Mouse (Mus musculus): ENCODE data around the gene Apobec1. TPM values are rescaled to one million over a fixed set of nuclear protein-coding genes. Genes with fewer than 3 reads are reported as not detected.
"Not testable (repeated sequence)": the region's sequence is repeated elsewhere in the genome, so short reads cannot be mapped to it uniquely, and the experiment has no call there.

Gene Apobec1
- polyA plus RNA-seq, 1 experiment from 2014 or later: 1.8 TPM

DNA sequence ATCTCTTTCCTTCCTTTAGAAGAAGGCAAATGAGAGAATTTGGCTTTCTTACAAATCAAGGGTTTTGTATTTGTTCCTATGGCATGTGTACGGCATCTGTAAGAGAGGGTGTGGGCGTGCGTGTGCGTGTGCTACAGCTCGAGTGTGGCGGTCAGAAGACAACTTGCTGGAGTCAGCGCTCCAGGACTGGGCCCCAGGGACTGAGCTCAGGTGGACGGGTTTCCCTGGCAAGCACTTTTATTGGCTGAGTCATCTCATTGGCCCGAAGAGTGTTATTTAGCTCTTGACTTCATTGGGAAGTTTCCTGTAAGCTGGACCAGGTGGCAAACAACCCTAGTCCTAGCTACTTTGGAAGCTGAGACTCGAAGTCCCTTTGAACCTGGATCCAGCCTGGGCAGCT lies 56.3 kb downstream of the Apobec1 start:
- H3K4me1 ChIP-seq: no peaks in the 10 kb centered on the region
- H3K36me3 ChIP-seq: no peaks in the 10 kb centered on the region
- no peaks in the 10 kb centered on the region for H3K27me3 ChIP-seq
- H3K27ac ChIP-seq: no peak overlapping the region
- H3K4me2 ChIP-seq (replicated peaks): no peak overlapping the region
- no peak overlapping the region for H3K4me3 ChIP-seq
- no peak for ATAC-seq (ENCODE audit: low FRiP score)
- H3K9me3 ChIP-seq (replicated peaks): no peaks in the 10 kb centered on the region
- 79% methylated on average over 10 of the region's 10 CpGs for WGBS
- H3K9ac ChIP-seq: no peak overlapping the region

DNA sequence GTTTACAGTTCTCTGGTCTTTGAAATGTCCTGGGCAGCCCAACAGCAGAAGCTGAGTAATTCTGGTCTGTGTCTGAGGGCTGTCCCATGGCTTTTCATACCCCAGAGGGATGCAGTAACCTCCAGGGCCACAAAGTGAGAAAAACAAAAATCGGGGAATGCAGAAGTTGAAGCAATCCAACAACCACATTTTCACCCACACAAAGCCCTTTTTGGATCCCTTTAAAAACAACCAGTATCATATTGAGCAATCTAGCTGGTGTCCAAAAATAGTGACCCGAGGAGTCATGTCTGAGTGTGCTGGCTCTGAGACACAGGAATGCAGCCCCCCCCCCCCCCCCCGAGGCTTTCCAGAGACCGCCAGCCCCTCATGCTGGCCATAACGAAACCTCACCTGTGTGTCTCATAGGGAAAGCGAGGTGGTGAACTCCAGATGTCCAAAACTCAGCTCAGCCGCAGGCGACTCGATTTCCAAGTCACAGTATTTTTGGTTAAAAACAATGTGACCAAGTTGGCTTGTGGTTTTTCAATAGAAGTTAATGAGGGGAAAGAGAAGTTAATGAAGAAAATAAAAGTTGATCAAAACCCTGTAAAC lies 56.9 kb downstream of the Apobec1 start:
- H3K27ac ChIP-seq: no peak overlapping the region
- WGBS: 81% methylated on average over 9 of the region's 9 CpGs
- no peak overlapping the region for H3K4me3 ChIP-seq
- H3K9me3 ChIP-seq (replicated peaks): no peaks in the 10 kb centered on the region
- no peak overlapping the region for H3K9ac ChIP-seq
- ATAC-seq (ENCODE audit: low FRiP score): no peak
- H3K4me1 ChIP-seq: no peaks in the 10 kb centered on the region
- no peak overlapping the region for H3K4me2 ChIP-seq (replicated peaks)
- H3K36me3 ChIP-seq: no peaks in the 10 kb centered on the region
- no peaks in the 10 kb centered on the region for H3K27me3 ChIP-seq

DNA sequence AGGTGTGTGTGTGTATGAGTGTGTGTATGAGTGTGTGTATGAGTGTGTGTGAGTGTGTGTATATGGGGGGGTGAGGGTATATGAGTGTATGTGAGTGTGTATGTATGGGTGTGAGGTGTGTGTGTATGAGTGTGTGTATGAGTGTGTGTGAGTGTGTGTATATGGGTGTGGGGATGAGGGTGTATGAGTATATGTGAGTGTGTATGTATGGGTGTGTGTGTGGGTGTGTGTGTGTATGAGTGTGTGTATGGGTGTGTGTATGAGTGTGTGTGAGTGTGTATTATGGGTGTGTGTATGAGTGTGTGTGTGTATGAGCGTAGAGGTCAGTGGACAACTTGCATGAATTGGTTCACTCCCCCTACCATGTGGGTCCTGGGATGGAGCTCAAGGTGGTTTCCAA lies 57.6 kb downstream of the Apobec1 start:
- no peak for ATAC-seq (ENCODE audit: low FRiP score)
- Histone ChIP-seq H3K9me3 (replicated peaks) (no peaks in the 10 kb centered on the region), H3K27ac (no peak overlapping the region), H3K4me3 (no peak overlapping the region), H3K9ac (0 out of 2 replicates have a peak overlapping the region, but pooled peaks have one; percentile 25), H3K36me3 (no peaks in the 10 kb centered on the region), H3K4me1 (no peaks in the 10 kb centered on the region), H3K4me2 (replicated peaks) (no peak overlapping the region), H3K27me3 (no peaks in the 10 kb centered on the region)
- WGBS: 100% methylated on average over 1 of the region's 1 CpGs

DNA sequence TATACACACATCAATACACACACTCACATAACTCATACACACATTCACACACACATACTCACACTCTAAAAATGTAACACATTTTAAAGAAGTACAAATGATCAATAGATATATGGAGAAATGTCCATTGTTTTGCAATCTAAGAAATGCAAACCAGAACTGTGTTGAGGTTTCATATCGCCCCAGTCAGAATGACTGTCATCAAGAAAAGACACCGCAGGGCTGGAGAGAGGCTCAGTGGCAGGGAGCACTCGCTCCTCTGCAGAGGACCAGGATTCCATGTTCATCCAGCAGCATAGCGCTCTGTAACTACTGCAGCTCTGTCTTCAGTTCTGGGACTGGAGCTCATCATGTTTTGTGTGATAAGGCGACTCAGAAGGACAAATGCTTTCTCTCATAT lies 58.7 kb downstream of the Apobec1 start:
- Histone ChIP-seq H3K4me2 (replicated peaks) (no peak overlapping the region), H3K9ac (no peak overlapping the region), H3K27ac (no peak overlapping the region), H3K27me3 (no peaks in the 10 kb centered on the region), H3K4me3 (no peak overlapping the region), H3K4me1 (no peaks in the 10 kb centered on the region), H3K36me3 (no peaks in the 10 kb centered on the region), H3K9me3 (replicated peaks) (no peaks in the 10 kb centered on the region)
- 87% methylated on average over 5 of the region's 5 CpGs for WGBS
- ATAC-seq (ENCODE audit: low FRiP score): no peak

DNA sequence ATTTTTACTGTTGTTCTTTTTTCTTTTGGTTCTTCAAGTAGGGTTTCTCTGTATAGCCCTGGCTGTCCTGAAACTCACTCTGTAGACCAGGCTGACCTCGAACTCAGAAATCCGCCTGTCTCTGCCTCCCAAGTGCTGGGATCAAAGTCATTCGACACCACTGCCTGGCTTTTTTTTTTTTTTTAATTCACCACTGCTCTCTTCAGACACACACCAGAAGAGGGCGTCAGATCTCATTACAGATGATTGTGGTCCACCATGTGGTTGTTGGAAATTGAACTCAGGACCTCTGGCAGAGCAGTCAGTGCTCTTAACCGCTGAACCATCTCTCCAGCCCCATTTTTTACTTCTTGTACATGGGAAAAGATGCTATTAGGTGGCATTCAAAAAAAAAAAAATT lies 59.8 kb downstream of the Apobec1 start:
- not testable (repeated sequence) for H3K27me3 ChIP-seq; ATAC-seq (ENCODE audit: low FRiP score); H3K9me3 ChIP-seq (replicated peaks); H3K4me1 ChIP-seq; H3K4me2 ChIP-seq (replicated peaks); H3K9ac ChIP-seq; H3K4me3 ChIP-seq; H3K36me3 ChIP-seq; H3K27ac ChIP-seq
- WGBS: 81% methylated on average over 5 of the region's 5 CpGs

DNA sequence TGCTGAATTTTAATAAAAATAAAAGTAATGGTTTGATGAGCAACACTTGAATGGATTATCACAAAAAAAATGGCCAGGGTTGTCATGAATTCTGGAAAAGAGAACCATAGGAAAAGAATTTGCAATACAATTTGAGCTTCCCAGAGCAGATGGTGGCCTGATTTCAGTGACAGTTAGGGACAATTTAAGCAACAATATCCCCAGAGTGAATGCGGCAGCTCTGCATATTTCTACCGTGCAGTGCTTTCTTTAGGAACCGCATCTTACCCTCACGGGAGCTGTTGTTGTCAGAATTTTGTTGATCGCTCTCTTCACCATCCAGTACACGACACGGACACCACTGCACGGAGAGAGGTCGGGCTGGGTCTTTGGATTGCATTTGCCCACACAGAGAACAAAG lies 62.7 kb downstream of the Apobec1 start:
- H3K9me3 ChIP-seq (replicated peaks): no peaks in the 10 kb centered on the region
- no peak for ATAC-seq (ENCODE audit: low FRiP score)
- H3K4me1 ChIP-seq: no peaks in the 10 kb centered on the region
- H3K36me3 ChIP-seq: no peaks in the 10 kb centered on the region
- 77% methylated on average over 9 of the region's 9 CpGs for WGBS
- no peaks in the 10 kb centered on the region for H3K27me3 ChIP-seq
- no peak overlapping the region for H3K4me3 ChIP-seq
- H3K27ac ChIP-seq: no peak overlapping the region
- no peak overlapping the region for H3K4me2 ChIP-seq (replicated peaks)
- no peak overlapping the region for H3K9ac ChIP-seq

DNA sequence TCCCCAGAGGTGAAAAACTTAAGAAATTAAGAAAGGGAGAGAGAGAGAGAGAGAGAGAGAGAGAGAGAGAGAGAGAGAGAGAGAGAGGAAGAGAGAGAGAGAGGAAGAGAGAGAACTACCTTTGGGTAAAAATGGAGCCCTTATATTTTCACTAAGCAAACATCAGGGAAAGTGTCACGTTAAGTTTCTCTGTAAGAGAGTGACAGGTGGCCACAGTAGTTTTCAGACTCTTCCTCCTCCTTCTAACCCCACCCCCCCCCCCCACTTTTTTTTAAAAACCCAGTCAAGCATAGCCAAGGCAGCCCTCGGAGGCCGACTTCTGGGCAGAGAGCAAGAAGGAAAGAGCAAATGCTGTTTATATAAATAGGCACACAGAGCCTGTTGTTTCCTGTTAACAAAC lies 68.2 kb downstream of the Apobec1 start:
- Histone ChIP-seq H3K36me3 (no peaks in the 10 kb centered on the region), H3K4me3 (no peak overlapping the region), H3K9me3 (replicated peaks) (no peaks in the 10 kb centered on the region), H3K27ac (no peak overlapping the region), H3K9ac (no peak overlapping the region), H3K4me2 (replicated peaks) (no peak overlapping the region), H3K4me1 (peaks cover 7% of the 10 kb centered on the region; the same call in 1 of the 2 replicates), H3K27me3 (no peaks in the 10 kb centered on the region)
- no peak for ATAC-seq (ENCODE audit: low FRiP score)
- 40% methylated on average over 3 of the region's 3 CpGs for WGBS

DNA sequence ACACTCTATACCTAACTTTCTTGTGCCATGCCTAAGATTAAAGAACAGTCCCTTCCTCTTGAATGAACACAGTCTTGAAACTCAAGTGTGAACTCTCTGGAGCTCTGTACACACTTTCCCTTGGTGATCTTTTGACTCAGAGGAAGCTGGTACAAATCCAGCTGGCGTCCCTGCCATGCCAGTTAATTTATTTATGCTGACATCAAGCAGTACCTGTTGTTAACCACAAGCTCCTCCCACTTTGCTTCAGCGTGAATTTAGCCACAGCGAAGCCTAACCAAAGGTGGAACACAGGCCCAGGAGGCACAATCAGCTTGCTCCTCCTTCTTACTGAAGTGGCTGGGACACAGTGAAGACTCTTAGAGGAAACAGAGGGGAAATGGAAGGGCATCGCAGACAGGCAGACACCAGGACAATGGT lies 69.4 kb downstream of the Apobec1 start:
- no peaks in the 10 kb centered on the region for H3K9me3 ChIP-seq (replicated peaks)
- ATAC-seq (ENCODE audit: low FRiP score): peak; percentile 43; the same call in 1 of the 2 replicates
- 0 out of 2 replicates have a peak overlapping the region, but pooled peaks have one; percentile 15 for H3K4me3 ChIP-seq
- no peak overlapping the region for H3K27ac ChIP-seq
- no peaks in the 10 kb centered on the region for H3K27me3 ChIP-seq
- peak overlapping the region; percentile 28; the same call in 1 of the 2 replicates for H3K9ac ChIP-seq
- peaks cover 7% of the 10 kb centered on the region; the same call in 1 of the 2 replicates for H3K4me1 ChIP-seq
- no peaks in the 10 kb centered on the region for H3K36me3 ChIP-seq
- 11% methylated on average over 4 of the region's 4 CpGs for WGBS
- H3K4me2 ChIP-seq (replicated peaks): peak overlapping the region; percentile 38

DNA sequence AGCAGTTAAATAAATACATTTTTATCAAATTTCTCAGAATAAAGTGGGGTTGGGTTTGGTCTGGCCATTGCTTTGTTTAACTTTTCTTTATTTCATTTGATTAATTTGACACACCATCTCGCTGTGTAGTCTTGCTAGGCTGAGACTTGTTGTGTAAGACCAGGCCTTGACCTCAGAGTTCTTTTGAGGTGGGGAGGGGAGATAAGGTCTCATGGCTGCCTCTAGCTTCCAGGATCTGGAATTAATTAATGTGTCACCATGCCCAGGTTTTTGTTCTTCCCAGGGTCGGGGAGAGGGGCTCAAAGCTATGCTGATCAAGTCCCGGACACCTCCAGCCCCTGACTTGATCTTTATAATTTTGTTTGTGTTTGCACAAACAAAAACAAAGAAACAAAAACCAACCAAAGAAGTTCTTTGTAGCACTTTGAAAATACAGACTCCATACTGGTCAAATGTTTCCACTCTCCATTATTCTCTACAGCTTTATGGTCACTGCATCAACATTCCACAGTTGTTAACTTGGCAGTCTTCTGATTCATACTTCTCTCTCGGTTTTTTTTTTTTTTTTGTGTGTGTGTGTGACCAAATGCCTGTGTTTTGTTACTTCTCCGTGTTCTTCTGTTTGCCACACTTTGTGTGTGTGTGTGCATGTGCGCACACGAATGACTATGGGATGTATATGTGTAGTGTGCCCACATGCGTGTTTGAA lies 70.6 kb downstream of the Apobec1 start:
- peaks cover 7% of the 10 kb centered on the region; the same call in 1 of the 2 replicates for H3K4me1 ChIP-seq
- H3K27ac ChIP-seq: no peak overlapping the region
- WGBS: 68% methylated on average over 8 of the region's 8 CpGs
- no peak overlapping the region for H3K4me2 ChIP-seq (replicated peaks)
- no peak for ATAC-seq (ENCODE audit: low FRiP score)
- H3K4me3 ChIP-seq: no peak overlapping the region
- H3K36me3 ChIP-seq: no peaks in the 10 kb centered on the region
- H3K9me3 ChIP-seq (replicated peaks): no peaks in the 10 kb centered on the region
- H3K27me3 ChIP-seq: no peaks in the 10 kb centered on the region
- H3K9ac ChIP-seq: no peak overlapping the region

DNA sequence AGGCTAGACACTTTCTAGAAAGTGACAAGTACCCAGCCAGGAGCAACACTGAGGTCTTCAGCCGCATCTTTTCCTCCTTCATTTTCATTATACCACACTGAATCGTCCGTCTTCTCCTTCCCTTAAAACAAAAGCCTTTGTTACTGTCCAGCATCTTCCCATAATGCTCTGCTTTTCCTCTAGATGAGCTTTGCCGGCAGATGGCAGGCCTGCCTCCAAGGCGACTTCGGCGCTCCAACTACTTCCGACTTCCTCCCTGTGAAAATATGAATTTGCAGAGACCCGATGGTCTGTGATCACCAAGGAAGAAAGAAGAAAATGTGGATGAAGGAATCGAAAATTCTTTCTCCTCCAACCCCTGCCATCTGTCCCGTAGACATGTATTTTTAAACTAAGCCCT lies 74.1 kb downstream of the Apobec1 start:
- ATAC-seq (ENCODE audit: low FRiP score): no peak
- H3K4me1 ChIP-seq: peaks cover 4% of the 10 kb centered on the region; the same call in 1 of the 2 replicates
- H3K27me3 ChIP-seq: no peaks in the 10 kb centered on the region
- H3K4me3 ChIP-seq: no peak overlapping the region
- no peak overlapping the region for H3K4me2 ChIP-seq (replicated peaks)
- no peaks in the 10 kb centered on the region for H3K9me3 ChIP-seq (replicated peaks)
- WGBS: 80% methylated on average over 11 of the region's 11 CpGs
- no peak overlapping the region for H3K27ac ChIP-seq
- H3K9ac ChIP-seq: no peak overlapping the region
- no peaks in the 10 kb centered on the region for H3K36me3 ChIP-seq

Other genes starting within 250 kb of the Apobec1 start
- gene Rimklb, start 103.7 kb downstream of the Apobec1 start, polyA plus RNA-seq (2016; fragmentation: Nextera tagmentation; extraction: Ambion mirVana): 78.4 and 90.9 TPM in 2 replicates
- gene Mfap5, start 96.6 kb downstream of the Apobec1 start, polyA plus RNA-seq (2016; fragmentation: Nextera tagmentation; extraction: Ambion mirVana): 1.6 and 2.6 TPM in 2 replicates
- gene Aicda, start 48.6 kb downstream of the Apobec1 start, polyA plus RNA-seq (2016; fragmentation: Nextera tagmentation; extraction: Ambion mirVana): 0.15 and 0.61 TPM in 2 replicates
- 0.09 TPM in 1 of 2 replicates, not detected in the other for gene Gdf3, start 7.6 kb upstream of the Apobec1 start, polyA plus RNA-seq (2016; fragmentation: Nextera tagmentation; extraction: Ambion mirVana)
- gene Dppa3, start 24.0 kb upstream of the Apobec1 start, polyA plus RNA-seq (2016; fragmentation: Nextera tagmentation; extraction: Ambion mirVana): not detected in 2 replicates
- gene Nanog, start 105.0 kb upstream of the Apobec1 start, polyA plus RNA-seq (2016; fragmentation: Nextera tagmentation; extraction: Ambion mirVana): 0.14 and 0.27 TPM in 2 replicates
- gene Slc2a3, start 199.2 kb upstream of the Apobec1 start, polyA plus RNA-seq (2016; fragmentation: Nextera tagmentation; extraction: Ambion mirVana): 24.7 and 25.3 TPM in 2 replicates
- 6.1 and 6.9 TPM in 2 replicates for gene Foxj2, start 217.5 kb upstream of the Apobec1 start, polyA plus RNA-seq (2016; fragmentation: Nextera tagmentation; extraction: Ambion mirVana)

Data from hindbrain, embryonic 12.5 days (tissue).